Mouse (Mus musculus) liver, adult 2 months (tissue): ENCODE results near the gene Yrdc.

Experiments
- CTCF ChIP-seq: fragments of 200-500 bp; IDR thresholded peaks from 2 replicates; pipeline ENCODE4 v1.5.1; 2011; ENCODE audit warnings: low read depth, low read length, control low read depth
- POLR2A ChIP-seq: fragments of 200-500 bp; IDR thresholded peaks from 2 replicates; pipeline ENCODE4 v1.6.1; 2011; ENCODE audit warnings: low read length, control low read depth; ENCODE audit not compliant: insufficient read depth; ENCODE audit errors: extremely low read depth

DNA sequence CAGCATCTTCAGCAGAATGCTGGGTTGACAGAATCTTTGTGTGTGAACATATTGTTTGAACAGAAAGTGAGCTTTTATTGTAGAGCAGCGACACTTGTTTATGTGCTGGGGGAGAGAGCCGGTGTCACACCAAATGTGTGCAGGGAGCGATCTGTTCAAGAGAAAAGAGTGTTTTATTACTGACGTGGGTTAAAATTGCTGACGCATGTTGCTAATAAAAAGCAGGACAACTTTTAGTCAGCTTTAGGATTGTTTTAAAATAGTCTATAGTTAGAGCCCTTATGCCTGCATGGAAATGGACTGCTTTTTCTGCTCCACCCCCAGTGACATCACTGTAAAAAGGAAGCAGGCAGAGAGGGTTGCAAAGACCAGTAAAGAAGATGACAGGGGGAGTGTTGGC lies 40.4 kb downstream of the Yrdc start:
- TF ChIP-seq POLR2A (no peak), CTCF (no peak)
